Mouse (Mus musculus) G1E (cell line): ENCODE data around the gene Nfkbid. TPM values are rescaled to one million over a fixed set of nuclear protein-coding genes. Genes with fewer than 3 reads are reported as not detected.

Experiments
- ATAC-seq: 2 replicates; pipeline ENCODE4 v1.8.0; 2016; ENCODE audit warnings: mild to moderate bottlenecking; ENCODE audit not compliant: insufficient number of reproducible peaks, poor library complexity, low FRiP score, severe bottlenecking; ENCODE audit errors: extremely low read depth
- DNase-seq: peaks from one replicate; pipeline ENCODE4 v3.0.0; 2012; ENCODE audit warnings: low spot score
- H3K27me3 ChIP-seq: 2 replicates; pipeline ENCODE4 v1.6.1; 2012; ENCODE audit warnings: mild to moderate bottlenecking, low read length, inconsistent platforms; ENCODE audit not compliant: insufficient read depth
- H3K36me3 ChIP-seq: replicated peaks from 2 replicates; pipeline ENCODE3; 2012; ENCODE audit warnings: mild to moderate bottlenecking, inconsistent platforms
- H3K4me1 ChIP-seq: 2 replicates; pipeline ENCODE4 v1.6.1; 2012; ENCODE audit warnings: low read depth, low read length, inconsistent platforms, mixed read lengths; ENCODE audit not compliant: insufficient read depth
- H3K4me3 ChIP-seq: 2 replicates; pipeline ENCODE4 v1.5.1; 2012; ENCODE audit warnings: low read depth, mild to moderate bottlenecking, inconsistent platforms, low read length, moderate library complexity, mixed read lengths
- H3K9me3 ChIP-seq: replicated peaks from 2 replicates; pipeline ENCODE4 v1.6.1; 2012; ENCODE audit warnings: inconsistent platforms
- CTCF ChIP-seq: IDR thresholded peaks from 2 replicates; pipeline ENCODE4 v1.5.1; 2012; ENCODE audit warnings: low read depth, low read length, inconsistent platforms, mixed read lengths
- GATA1 ChIP-seq: IDR thresholded peaks from 2 replicates; pipeline ENCODE4 v1.6.1; 2012; ENCODE audit warnings: borderline replicate concordance, low read length, inconsistent platforms, mixed read lengths
- GATA2 ChIP-seq: IDR thresholded peaks from 2 replicates; pipeline ENCODE4 v1.6.1; 2012; ENCODE audit warnings: low read depth, low read length, inconsistent platforms, borderline replicate concordance
- POLR2AphosphoS5 ChIP-seq: IDR thresholded peaks from 2 replicates; pipeline ENCODE4 v1.6.1; 2012; ENCODE audit warnings: low read depth, low read length, inconsistent platforms; ENCODE audit not compliant: insufficient replicate concordance
- TAL1 ChIP-seq: conservative IDR thresholded peaks from 2 replicates; pipeline ENCODE4 v1.6.1; 2012; ENCODE audit warnings: low read depth, low read length, inconsistent platforms, mixed read lengths
- polyA plus RNA-seq: library from polyadenylated mRNA; stranded (reverse); fragments of >175 nt; gene quantifications from 2 replicates; pipeline ENCODE4 v1.2.3, GENCODE M21; 2012
- total RNA-seq, 2 experiments: library from RNA; stranded (forward) in 1 of 2; stranded (reverse) in 1 of 2; fragments of 200-1000 nt in 1 of 2; fragments of >200 nt in 1 of 2; fragmentation: Nextera tagmentation in 1 of 2; gene quantifications; 2 replicates each; pipeline ENCODE4 v1.2.3; 2014 to 2017

Nfkbid gene
- total and polyA plus RNA-seq, 3 experiments = 0.98 to 4.8 (median 3.0) TPM

- Histone ChIP-seq H3K4me3 (no peak overlapping the region), H3K9me3 (no peaks in the 10 kb centered on the region), H3K4me1 (no peaks in the 10 kb centered on the region), H3K36me3 (no peaks in the 10 kb centered on the region), H3K27me3 (peaks cover 22% of the 10 kb centered on the region)
- ATAC-seq (no peak), DNase-seq (no peak)
- TF ChIP-seq GATA1 = no peak
- TF ChIP-seq TAL1 = no peak
- no peak for TF ChIP-seq POLR2AphosphoS5
- TF ChIP-seq GATA2 = no peak
- TF ChIP-seq CTCF = no peak
Measured at GRCm38 (mm10) chr7:30456911-30457628, 35.5 kb downstream of the Nfkbid start.

- H3K9me3 ChIP-seq = no peaks in the 10 kb centered on the region
- peaks cover 25% of the 10 kb centered on the region for H3K27me3 ChIP-seq
- no peak within 1 kb of the TSS for H3K4me3 ChIP-seq
- no peaks in the 10 kb centered on the region for H3K36me3 ChIP-seq
- DNase-seq (no peak), ATAC-seq (no peak)
- no peak for TF ChIP-seq TAL1
- TF ChIP-seq GATA1 = no peak
- TF ChIP-seq CTCF = no peak
- no peak for TF ChIP-seq GATA2
- no peak for TF ChIP-seq POLR2AphosphoS5
- H3K4me1 ChIP-seq = no peaks in the 10 kb centered on the region
Measured at GRCm38 (mm10) chr7:30457629-30458330, 36.2 kb downstream of the Nfkbid start, which contains the start of the genes Kirrel2 and Nphs1. Gene Kirrel2, minus strand, starts transcription at chr7:30457690. Gene Nphs1, plus strand, starts transcription at chr7:30458315.

GRCm38 (mm10) chr7:30459484-30459883 lies 38.0 kb downstream of the Nfkbid start:
- TF ChIP-seq GATA2 (no peak), CTCF (no peak), TAL1 (no peak), POLR2AphosphoS5 (no peak), GATA1 (no peak)
- no peak overlapping the region for H3K4me3 ChIP-seq
- ATAC-seq (no peak), DNase-seq (no peak)
- no peaks in the 10 kb centered on the region for H3K4me1 ChIP-seq
- H3K36me3 ChIP-seq = no peaks in the 10 kb centered on the region
- peaks cover 25% of the 10 kb centered on the region for H3K27me3 ChIP-seq
- no peaks in the 10 kb centered on the region for H3K9me3 ChIP-seq

- Histone ChIP-seq H3K9me3 (no peaks in the 10 kb centered on the region), H3K36me3 (no peaks in the 10 kb centered on the region), H3K27me3 (peaks cover 13% of the 10 kb centered on the region; the same call in 1 of the 2 replicates), H3K4me1 (no peaks in the 10 kb centered on the region), H3K4me3 (no peak overlapping the region)
- TF ChIP-seq CTCF = no peak
- TF ChIP-seq TAL1 = no peak
- no peak for TF ChIP-seq GATA1
- no peak for TF ChIP-seq GATA2
- TF ChIP-seq POLR2AphosphoS5 = no peak
- ATAC-seq (no peak), DNase-seq (no peak)
Measured at GRCm38 (mm10) chr7:30463568-30463967, 42.0 kb downstream of the Nfkbid start.

GRCm38 (mm10) chr7:30463996-30464395 lies 42.5 kb downstream of the Nfkbid start:
- no peaks in the 10 kb centered on the region for H3K9me3 ChIP-seq
- no peaks in the 10 kb centered on the region for H3K4me1 ChIP-seq
- no peaks in the 10 kb centered on the region for H3K36me3 ChIP-seq
- peaks cover 13% of the 10 kb centered on the region; the same call in 1 of the 2 replicates for H3K27me3 ChIP-seq
- no peak for DNase-seq
- H3K4me3 ChIP-seq = no peak overlapping the region
- ATAC-seq = no peak
- no peak for TF ChIP-seq GATA1
- no peak for TF ChIP-seq GATA2
- no peak for TF ChIP-seq TAL1
- no peak for TF ChIP-seq POLR2AphosphoS5
- no peak for TF ChIP-seq CTCF

- no peaks in the 10 kb centered on the region for H3K4me1 ChIP-seq
- H3K4me3 ChIP-seq = no peak overlapping the region
- no peaks in the 10 kb centered on the region for H3K9me3 ChIP-seq
- DNase-seq = no peak
- H3K36me3 ChIP-seq = no peaks in the 10 kb centered on the region
- TF ChIP-seq POLR2AphosphoS5 = no peak
- H3K27me3 ChIP-seq = peaks cover 11% of the 10 kb centered on the region; the same call in 1 of the 2 replicates
- ATAC-seq = no peak
Measured at GRCm38 (mm10) chr7:30464816-30465300, 43.3 kb downstream of the Nfkbid start.
